ENCODE assay signal across 8 mouse cellular contexts in genomic region chr19:4559011-4559410, GRCm38 (mm10). TPM values are rescaled to one million over a fixed set of nuclear protein-coding genes. Genes with fewer than 3 reads are reported as not detected.
DNase-seq lines count a peak whose midpoint lies in the region; ATAC-seq and TF ChIP-seq lines count a peak whose summit lies in the region.
"Had no signal": no experiment of that assay in that cellular context is flagged by ENCODE, and none has a peak within 500 bp of the region (broad histone marks: within the 10 kb centered on the region; RNA-seq: fewer than 3 reads in every experiment).

No protein-coding gene starts in this region.

- peak overlapping the region; percentile 95 for H3K27ac ChIP-seq in kidney, adult 2 months (ENCODE audit: insufficient read depth, low read depth, low read length)
- H3K27ac ChIP-seq in kidney, embryonic 16.5 days (ENCODE audit: low read length), result no peak overlapping the region
- peak overlapping the region; percentile 76 for H3K27ac ChIP-seq in neural tube, embryonic 15.5 days (replicated peaks)

- no peak overlapping the region for H3K9ac ChIP-seq in kidney, embryonic 16.5 days (replicated peaks; ENCODE audit: low read length)
- H3K9ac ChIP-seq in neural tube, embryonic 15.5 days (replicated peaks), result no peak overlapping the region

- no peaks in the 10 kb centered on the region for H3K36me3 ChIP-seq in kidney, adult 2 months (ENCODE audit: control insufficient read depth, insufficient read depth, low read length)
- no peaks in the 10 kb centered on the region for H3K36me3 ChIP-seq in kidney, embryonic 16.5 days (ENCODE audit: insufficient read depth, low read length)
- peaks cover 67% of the 10 kb centered on the region for H3K36me3 ChIP-seq in erythroblast, embryonic 14.5 days (ENCODE audit: control insufficient read depth)
- no peaks in the 10 kb centered on the region for H3K36me3 ChIP-seq in neural tube, embryonic 15.5 days

- no peaks in the 10 kb centered on the region for H3K27me3 ChIP-seq in kidney, adult 2 months (replicated peaks; ENCODE audit: control insufficient read depth, insufficient read depth, low read length)
- no peaks in the 10 kb centered on the region for H3K27me3 ChIP-seq in kidney, embryonic 16.5 days (ENCODE audit: insufficient read depth, low read length)
- H3K27me3 ChIP-seq in erythroblast, embryonic 14.5 days (ENCODE audit: control insufficient read depth), result no peaks in the 10 kb centered on the region
- H3K27me3 ChIP-seq in neural tube, embryonic 15.5 days (replicated peaks), result no peaks in the 10 kb centered on the region

- no peak for ATAC-seq in kidney, embryonic 16.5 days (ENCODE audit: low FRiP score, low TSS enrichment)
- no peak for ATAC-seq in neural tube, embryonic 15.5 days (ENCODE audit: low FRiP score)

- H3K4me1 ChIP-seq in kidney, adult 2 months (ENCODE audit: control insufficient read depth, insufficient read depth, low read length), result peaks cover 34% of the 10 kb centered on the region; the same call in 1 of the 2 replicates
- H3K4me1 ChIP-seq in kidney, embryonic 16.5 days (ENCODE audit: insufficient read depth, low read length), result no peaks in the 10 kb centered on the region
- peaks cover 99% of the 10 kb centered on the region for H3K4me1 ChIP-seq in erythroblast, embryonic 14.5 days (ENCODE audit: control insufficient read depth)
- peaks cover 16% of the 10 kb centered on the region; the same call in 1 of the 2 replicates for H3K4me1 ChIP-seq in neural tube, embryonic 15.5 days

- 57% methylated on average over 3 of the region's 3 CpGs for WGBS in kidney, adult 2 months
- WGBS in kidney, embryonic 16.5 days, result 52% methylated on average over 3 of the region's 3 CpGs
- 60% methylated on average over 3 of the region's 3 CpGs for WGBS in neural tube, embryonic 15.5 days

- TF ChIP-seq CTCF in kidney, adult 2 months (conservative IDR thresholded peaks at IDR 0.05; ENCODE audit: insufficient read depth, insufficient read length, low read depth, low read length), result no peak

- H3K9me3 ChIP-seq in kidney, embryonic 16.5 days (ENCODE audit: low read length), result no peaks in the 10 kb centered on the region
- no peaks in the 10 kb centered on the region for H3K9me3 ChIP-seq in erythroblast, embryonic 14.5 days (ENCODE audit: control insufficient read depth, low read length)
- H3K9me3 ChIP-seq in neural tube, embryonic 15.5 days (replicated peaks), result no peaks in the 10 kb centered on the region

- H3K4me3 ChIP-seq in kidney, adult 2 months (ENCODE audit: insufficient read depth, low read depth, low read length), result no peak overlapping the region
- H3K4me3 ChIP-seq in kidney, embryonic 16.5 days (ENCODE audit: low read length), result no peak overlapping the region
- peak overlapping the region; percentile 63 for H3K4me3 ChIP-seq in erythroblast, embryonic 14.5 days (replicated peaks)
- H3K4me3 ChIP-seq in neural tube, embryonic 15.5 days (replicated peaks), result no peak overlapping the region

- DNase-seq in kidney, adult 2 months, result no peak
- DNase-seq in liver (peak; percentile 60), adipocyte (ENCODE audit: low spot score) (no peak)
- no peak for DNase-seq in urinary bladder, postnatal 4 days (ENCODE audit: low spot score in 2 of 2)
- DNase-seq: adrenal gland, postnatal 25 days had no signal

- TF ChIP-seq POLR2A in kidney, adult 2 months (IDR thresholded peaks at IDR 0.05; ENCODE audit: low read depth, low read length), result no peak

- no peak overlapping the region for H3K4me2 ChIP-seq in kidney, embryonic 16.5 days (replicated peaks; ENCODE audit: low read depth, low read length)
- H3K4me2 ChIP-seq in neural tube, embryonic 15.5 days, result no peak overlapping the region

RNA-seq across cellular contexts. Expression of gene Pcx, which starts 48.7 kb away (rescaled TPM):
- polyA plus RNA-seq in kidney, adult 2 months (2012; rRNA removed), result 286 and 295 TPM in 2 replicates
- polyA plus RNA-seq in kidney, embryonic 16.5 days (2015; fragmentation: Nextera tagmentation; extraction: Ambion mirVana), result 56.3 and 70.9 TPM in 2 replicates
- polyA plus RNA-seq in erythroblast, embryonic 14.5 days (2012), result 18.5 and 18.7 TPM in 2 replicates
- 29.5 and 31.5 TPM in 2 replicates for polyA plus RNA-seq in neural tube, embryonic 15.5 days (2015; fragmentation: Nextera tagmentation; extraction: Ambion mirVana)

RNA-seq across cellular contexts. Expression of gene Lrfn4, which starts 56.5 kb away (rescaled TPM):
- polyA plus RNA-seq in kidney, adult 2 months (2012; rRNA removed), result 6.1 and 8.7 TPM in 2 replicates
- 4.5 and 6.0 TPM in 2 replicates for polyA plus RNA-seq in kidney, embryonic 16.5 days (2015; fragmentation: Nextera tagmentation; extraction: Ambion mirVana)
- polyA plus RNA-seq in erythroblast, embryonic 14.5 days (2012), result 0.18 and 0.26 TPM in 2 replicates
- 10.5 and 12.5 TPM in 2 replicates for polyA plus RNA-seq in neural tube, embryonic 15.5 days (2015; fragmentation: Nextera tagmentation; extraction: Ambion mirVana)
